Mouse (Mus musculus): ENCODE results near the gene Dynlt1c.
"Not testable (repeated sequence)": the region's sequence is repeated elsewhere in the genome, so short reads cannot be mapped to it uniquely, and the experiment has no call there.

Dynlt1c gene

GRCm38 (mm10) chr17:6601204-6601911, at the start of gene Dynlt1c:
Gene Dynlt1c (plus strand): TSS chr17:6601671.
- peak; percentile 58 to 82 for DNase-seq (ENCODE audit: low spot score in 2 of 2)

GRCm38 (mm10) chr17:6553798-6554197, 47.7 kb upstream of the Dynlt1c start:
- not testable (repeated sequence) for DNase-seq (ENCODE audit: low spot score in 2 of 2)

GRCm38 (mm10) chr17:6554243-6554642, 47.2 kb upstream of the Dynlt1c start:
- DNase-seq (ENCODE audit: low spot score in 2 of 2), result not testable (repeated sequence)

- not testable (repeated sequence) for DNase-seq (ENCODE audit: low spot score in 2 of 2)
Observed at GRCm38 (mm10) chr17:6559447-6560133, 41.9 kb upstream of the Dynlt1c start.

- DNase-seq (ENCODE audit: low spot score in 2 of 2), result not testable (repeated sequence)
Observed at GRCm38 (mm10) chr17:6564866-6565265, 36.6 kb upstream of the Dynlt1c start.

- DNase-seq (ENCODE audit: low spot score in 2 of 2), result not testable (repeated sequence)
Observed at GRCm38 (mm10) chr17:6567908-6568307, 33.6 kb upstream of the Dynlt1c start.

- DNase-seq (ENCODE audit: low spot score in 2 of 2), result not testable (repeated sequence)
Observed at GRCm38 (mm10) chr17:6571296-6571695, 30.2 kb upstream of the Dynlt1c start.

GRCm38 (mm10) chr17:6572202-6572601, 29.3 kb upstream of the Dynlt1c start:
- not testable (repeated sequence) for DNase-seq (ENCODE audit: low spot score in 2 of 2)

- DNase-seq (ENCODE audit: low spot score in 2 of 2), result not testable (repeated sequence)
Observed at GRCm38 (mm10) chr17:6575376-6575775, 26.1 kb upstream of the Dynlt1c start.

GRCm38 (mm10) chr17:6588672-6589071, 12.8 kb upstream of the Dynlt1c start:
- not testable (repeated sequence) for DNase-seq (ENCODE audit: low spot score in 2 of 2)

- not testable (repeated sequence) for DNase-seq (ENCODE audit: low spot score in 2 of 2)
Observed at GRCm38 (mm10) chr17:6592109-6592508, 9.4 kb upstream of the Dynlt1c start.

- DNase-seq (ENCODE audit: low spot score in 2 of 2), result not testable (repeated sequence)
Observed at GRCm38 (mm10) chr17:6593896-6594295, 7.6 kb upstream of the Dynlt1c start.

GRCm38 (mm10) chr17:6595776-6596497, 5.5 kb upstream of the Dynlt1c start:
- DNase-seq (ENCODE audit: low spot score in 2 of 2), result peak; percentile 38 to 42

- DNase-seq (ENCODE audit: low spot score in 2 of 2), result not testable (repeated sequence)
Observed at GRCm38 (mm10) chr17:6598356-6598755, 3.1 kb upstream of the Dynlt1c start.

- DNase-seq (ENCODE audit: low spot score in 2 of 2), result not testable (repeated sequence)
Observed at GRCm38 (mm10) chr17:6600216-6600911, 1.1 kb upstream of the Dynlt1c start.

GRCm38 (mm10) chr17:6602205-6602604, 734 bp downstream of the Dynlt1c start:
- DNase-seq (ENCODE audit: low spot score in 2 of 2), result not testable (repeated sequence)

- DNase-seq (ENCODE audit: low spot score in 2 of 2), result not testable (repeated sequence)
Observed at GRCm38 (mm10) chr17:6605347-6605746, 3.9 kb downstream of the Dynlt1c start.

GRCm38 (mm10) chr17:6613524-6613923, 12.1 kb downstream of the Dynlt1c start:
- DNase-seq (ENCODE audit: low spot score in 2 of 2), result not testable (repeated sequence)

GRCm38 (mm10) chr17:6614316-6614715, 12.8 kb downstream of the Dynlt1c start:
- DNase-seq (ENCODE audit: low spot score in 2 of 2), result not testable (repeated sequence)

- not testable (repeated sequence) for DNase-seq (ENCODE audit: low spot score in 2 of 2)
Observed at GRCm38 (mm10) chr17:6616731-6617130, 15.3 kb downstream of the Dynlt1c start.

- DNase-seq (ENCODE audit: low spot score in 2 of 2), result not testable (repeated sequence)
Observed at GRCm38 (mm10) chr17:6617689-6618400, 16.4 kb downstream of the Dynlt1c start.
